Mouse (Mus musculus) telencephalon, adult 2 months (tissue): ENCODE measurements around the gene Lrrc66.
A peak's percentile ranks its signal among the peaks of the same experiment; 100 is the strongest.
"Not testable (repeated sequence)": the region's sequence is repeated elsewhere in the genome, so short reads cannot be mapped to it uniquely, and the experiment has no call there.

Source experiments
- DNase-seq: peaks from one replicate; pipeline ENCODE4 v3.0.0-alpha.2; 2011; ENCODE audit warnings: low read depth, low spot score

Gene Lrrc66

DNA sequence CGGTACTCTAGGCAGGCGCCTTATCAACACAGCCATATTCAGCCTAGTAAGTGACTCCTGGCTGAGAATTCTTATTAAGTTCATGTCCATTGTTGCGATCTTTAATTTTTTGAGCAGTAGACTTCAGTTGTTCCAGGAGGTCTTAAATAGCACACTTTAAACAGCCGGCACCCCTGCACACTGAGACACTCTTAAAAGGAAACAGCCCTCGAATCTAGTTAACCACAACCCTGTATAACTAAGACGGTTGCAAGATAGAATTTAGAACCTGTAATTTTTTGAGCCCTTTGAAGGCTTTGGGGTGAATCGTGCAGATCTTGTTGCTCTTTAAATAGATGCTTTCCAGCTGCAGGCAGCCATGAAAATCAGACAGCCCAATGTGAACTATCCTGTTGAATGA, 17.1 kb downstream of the Lrrc66 start:
- DNase-seq: no peak

DNA sequence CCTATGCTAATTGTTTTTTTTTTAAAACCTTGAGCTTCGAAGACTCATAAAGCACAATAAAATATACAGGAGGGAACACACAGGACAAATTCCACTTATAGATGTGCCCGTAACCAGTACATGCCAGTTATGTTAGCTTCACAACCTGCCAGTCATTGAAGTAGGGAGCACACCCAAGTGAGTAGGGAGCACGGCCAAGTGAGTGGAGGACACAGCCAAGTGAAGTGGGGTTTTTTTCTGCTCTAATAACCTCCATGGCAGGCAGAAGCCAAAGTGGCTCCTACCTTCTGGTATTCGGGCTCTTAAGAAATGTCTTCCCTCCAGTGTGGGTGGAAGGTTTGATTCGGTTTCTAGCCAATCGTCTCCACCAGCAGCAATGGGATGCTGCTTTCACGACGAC, 19.0 kb downstream of the Lrrc66 start:
- no peak for DNase-seq

DNA sequence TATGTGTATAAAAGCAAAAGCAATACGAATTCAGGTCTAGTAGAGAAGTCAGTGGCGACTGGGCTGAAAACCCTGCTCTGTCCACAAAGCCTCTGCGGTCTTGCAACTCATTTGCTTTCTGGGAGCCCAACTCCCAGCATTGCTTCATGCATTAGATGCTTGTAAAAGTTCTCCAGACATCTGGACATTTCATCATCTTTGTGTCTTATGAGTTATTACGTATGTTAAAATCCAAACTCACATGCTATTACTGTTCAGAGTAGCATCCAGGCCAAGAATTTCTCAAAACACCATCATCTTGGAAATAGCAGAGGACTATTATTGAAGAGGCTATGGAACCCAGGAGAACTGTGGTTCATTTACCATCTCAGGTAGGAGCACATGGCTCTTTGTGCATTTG, 21.3 kb downstream of the Lrrc66 start:
- DNase-seq: no peak

DNA sequence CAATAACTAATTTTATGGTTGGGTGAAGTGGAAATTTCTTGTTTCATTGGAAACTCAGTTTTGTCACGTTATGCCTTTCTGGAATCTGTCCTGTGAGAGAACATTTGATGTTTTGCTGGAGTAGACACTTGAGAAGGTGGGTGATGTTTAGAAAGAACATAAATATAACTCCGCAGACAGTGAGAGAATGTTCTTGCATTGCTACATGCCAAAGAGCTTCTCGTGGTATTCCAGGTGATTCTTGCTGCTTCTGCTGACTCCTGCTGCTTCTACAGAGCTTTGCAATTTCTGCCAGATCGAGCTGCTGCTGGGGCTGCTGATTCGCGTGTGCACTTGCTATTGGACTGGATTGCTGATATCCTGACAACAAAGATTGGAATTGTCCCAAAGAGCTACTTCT, 27.4 kb downstream of the Lrrc66 start:
- peak; percentile 79 for DNase-seq

DNA sequence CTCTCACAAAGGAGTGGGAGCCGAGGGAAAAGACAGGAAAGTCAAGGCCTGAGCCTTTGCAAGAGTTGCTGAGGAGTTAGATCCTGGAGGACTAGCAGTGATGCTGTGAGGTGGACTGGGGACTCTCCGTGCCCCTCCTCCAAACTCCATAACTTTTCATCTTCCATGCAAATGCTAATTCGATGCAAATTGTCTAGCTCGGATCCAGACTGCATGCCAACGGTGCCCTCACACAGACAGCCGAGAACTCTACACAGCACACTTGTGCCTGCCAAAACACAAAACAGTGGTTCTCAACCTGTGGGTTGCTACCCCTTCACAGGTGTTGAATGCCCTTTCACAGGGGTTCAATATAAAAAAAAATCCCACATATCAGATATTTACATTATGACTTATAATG, 27.8 kb downstream of the Lrrc66 start:
- DNase-seq: no peak

DNA sequence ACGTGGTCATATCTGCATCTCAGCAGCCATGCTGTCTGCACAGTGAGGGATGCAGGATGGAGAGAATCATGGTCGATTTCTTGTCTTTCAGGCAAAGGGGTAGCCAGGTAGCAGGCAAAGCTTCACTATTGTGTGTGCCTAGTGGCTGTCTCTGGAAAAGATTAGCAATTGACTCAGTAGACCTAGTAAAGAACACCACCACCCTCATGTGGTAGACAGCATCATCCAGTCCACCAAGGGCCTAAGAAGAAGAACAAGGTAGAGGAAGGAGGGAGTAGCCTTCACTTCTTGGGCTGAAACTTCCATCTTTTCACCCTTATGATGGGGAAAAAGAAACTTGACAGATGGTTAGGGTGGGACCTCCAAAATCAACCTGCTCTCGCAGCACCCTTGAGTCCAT, 29.5 kb downstream of the Lrrc66 start:
- no peak for DNase-seq

DNA sequence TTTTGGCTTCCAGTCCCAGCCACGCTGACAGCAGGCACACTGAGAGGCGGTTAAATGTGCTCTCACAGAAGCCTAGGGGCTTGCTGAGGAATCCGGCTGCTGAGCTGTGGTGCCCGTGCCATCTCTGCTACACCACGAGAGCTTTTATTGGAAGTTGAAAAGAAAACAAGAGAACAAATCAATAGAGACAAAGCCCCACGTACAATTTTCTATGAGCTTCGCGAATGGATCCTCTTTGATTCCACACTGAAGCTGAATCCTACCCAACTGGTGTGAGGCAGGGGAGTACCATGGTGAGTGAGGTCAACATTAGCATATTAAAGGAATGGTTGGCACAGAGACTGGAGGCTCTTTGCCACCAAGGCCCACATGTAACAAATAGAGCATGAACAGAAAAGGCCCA, 31.0 kb downstream of the Lrrc66 start:
- DNase-seq: no peak

DNA sequence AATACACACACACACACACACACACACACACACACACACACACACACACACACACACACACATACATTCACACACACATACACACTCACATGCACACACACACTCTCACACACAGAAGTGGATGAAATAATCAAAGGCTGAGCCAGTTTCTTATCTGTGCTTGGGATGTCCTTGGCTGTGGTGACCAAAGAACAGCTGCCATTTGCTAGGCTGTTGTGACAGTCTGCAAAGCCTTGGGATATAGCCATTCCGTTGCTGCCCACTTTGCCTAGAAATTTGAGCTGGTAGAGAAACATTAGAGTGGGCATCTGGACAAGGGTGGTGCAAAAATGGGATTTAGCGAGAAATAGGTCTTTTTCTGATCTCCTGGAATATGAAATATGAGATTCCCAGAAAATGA, 32.3 kb downstream of the Lrrc66 start:
- no peak for DNase-seq

DNA sequence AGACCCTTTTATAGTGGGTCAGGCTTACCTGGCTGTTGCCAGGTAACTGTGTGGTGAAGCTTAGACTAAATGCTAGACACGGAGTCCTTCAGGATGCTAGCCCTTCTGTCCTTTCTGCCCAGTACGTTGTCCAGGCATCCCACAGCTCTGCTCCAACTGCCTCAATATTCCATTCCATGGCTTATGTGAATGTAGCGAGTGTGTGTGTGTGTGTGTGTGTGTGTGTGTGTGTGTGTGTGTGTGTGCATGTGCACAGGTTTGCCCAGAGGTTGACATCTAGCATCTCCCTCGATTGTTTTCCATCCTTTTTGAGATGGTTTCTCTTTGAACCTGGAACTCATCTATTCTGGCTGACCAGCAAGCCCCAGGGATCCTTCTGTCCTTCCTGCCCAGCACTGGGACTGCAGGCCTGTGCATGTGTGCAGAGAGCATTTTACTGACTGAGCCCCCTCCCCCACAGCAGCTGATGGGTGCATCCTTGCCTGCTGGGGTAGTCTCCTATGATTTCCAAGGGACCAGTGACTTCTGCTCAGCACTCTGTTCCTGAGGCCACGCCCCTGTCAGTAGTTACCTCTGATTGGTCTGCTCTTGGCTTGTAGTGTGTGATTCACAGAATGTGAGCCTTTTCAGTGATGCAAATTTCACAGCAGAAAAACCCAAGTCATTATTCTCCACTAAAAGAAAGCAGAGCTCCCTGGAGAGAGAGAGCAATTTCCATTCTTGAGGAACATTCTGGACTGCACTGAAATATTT, 33.2 kb downstream of the Lrrc66 start:
- no peak for DNase-seq

DNA sequence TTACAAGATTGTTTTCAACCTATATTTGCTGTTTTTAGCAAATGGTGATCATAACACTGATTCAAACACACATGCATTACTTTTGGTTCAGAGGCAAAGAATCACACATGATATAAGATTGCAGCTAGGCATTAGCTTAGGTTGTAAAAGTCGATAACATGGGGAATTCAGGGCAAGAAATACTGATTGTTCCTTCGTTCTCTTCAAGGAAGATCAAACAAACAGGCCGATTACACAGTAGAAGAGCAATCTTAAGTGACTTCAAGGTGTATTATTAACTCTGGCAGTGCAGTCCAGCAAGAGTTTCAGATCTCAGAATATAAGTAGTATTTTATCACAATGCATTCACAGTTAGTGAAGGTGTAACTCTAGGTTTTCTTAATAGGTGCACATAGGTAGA, 45.2 kb downstream of the Lrrc66 start:
- no peak for DNase-seq

DNA sequence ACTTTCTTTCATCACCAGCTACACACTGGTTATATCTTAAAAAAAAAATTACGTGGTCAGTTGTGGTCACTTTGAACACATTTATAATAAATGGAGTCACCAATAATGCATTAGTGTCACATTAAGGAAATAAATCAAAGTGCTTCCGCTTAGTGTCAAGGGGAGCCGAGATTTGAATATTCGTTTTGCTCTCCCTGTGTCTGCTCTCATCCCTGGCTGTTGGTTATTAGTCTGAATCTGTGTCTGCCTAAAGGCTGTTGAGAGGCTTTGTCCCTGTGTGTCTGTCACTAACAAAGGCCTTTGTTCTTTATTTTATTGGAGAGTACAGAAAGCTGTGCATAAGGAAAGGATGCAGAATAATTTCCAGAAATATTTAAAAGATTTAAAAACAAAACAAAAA, 45.7 kb downstream of the Lrrc66 start:
- no peak for DNase-seq

DNA sequence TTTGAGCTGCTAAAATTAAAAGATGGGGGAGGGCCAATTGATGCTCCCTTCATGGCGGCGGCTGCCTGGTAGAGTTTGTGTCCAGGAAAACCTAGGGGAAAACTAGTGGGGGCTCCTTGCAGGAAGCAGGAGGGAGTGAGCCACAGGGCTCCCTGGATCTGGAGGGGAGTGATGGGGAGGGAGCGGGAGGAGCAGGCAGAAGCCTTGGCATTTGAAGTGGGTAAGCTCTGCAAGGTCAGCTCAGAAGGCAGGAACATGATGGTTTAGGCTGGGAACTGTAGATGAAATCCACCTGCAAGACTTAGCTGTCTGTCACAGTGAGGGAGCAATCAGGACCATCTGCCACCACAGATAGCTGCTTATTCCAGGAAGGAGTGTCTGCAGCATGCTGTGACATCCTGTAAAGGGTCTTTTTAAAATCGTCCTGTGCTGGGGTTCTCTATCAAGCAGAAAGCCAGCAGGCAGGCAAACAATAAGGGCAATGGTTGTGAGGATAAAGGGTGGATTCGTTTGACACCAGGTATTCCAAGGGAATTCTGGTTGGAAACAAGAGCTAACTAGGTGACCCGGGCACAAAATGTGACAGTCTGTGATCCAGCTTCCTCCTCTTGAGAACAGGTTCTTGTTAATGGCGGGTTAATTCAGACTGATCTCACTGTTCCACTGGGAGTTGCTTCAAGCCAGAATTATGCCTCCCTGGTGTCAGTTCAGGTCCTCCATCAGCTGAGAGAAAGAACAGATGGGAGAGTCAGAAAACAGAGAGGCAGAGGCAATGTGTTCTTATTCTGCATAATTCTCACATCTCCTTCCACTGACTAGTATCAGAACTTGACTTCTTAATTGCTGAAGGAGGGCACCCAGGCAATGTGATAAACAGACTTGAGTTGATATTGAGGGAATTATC, 46.9 kb downstream of the Lrrc66 start:
- no peak for DNase-seq

DNA sequence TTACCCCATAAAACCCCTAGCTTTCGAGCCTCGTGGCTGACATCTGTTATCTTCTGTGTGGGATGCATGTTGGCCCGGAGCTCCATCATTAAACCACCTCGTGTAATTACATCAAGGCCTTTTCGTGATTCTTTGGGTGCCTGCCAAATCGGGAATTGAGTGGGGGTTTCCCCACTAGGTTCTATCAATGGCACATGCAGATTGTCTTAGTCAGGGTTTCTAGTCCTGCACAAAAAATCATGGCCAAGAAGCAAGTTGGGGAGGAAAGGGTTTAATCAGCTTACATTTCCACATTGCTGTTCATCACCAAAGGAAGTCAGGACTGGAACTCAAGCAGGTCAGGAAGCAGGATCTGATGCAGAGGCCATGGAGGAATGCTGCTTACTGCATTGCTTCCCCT, 48.3 kb downstream of the Lrrc66 start:
- not testable (repeated sequence) for DNase-seq

DNA sequence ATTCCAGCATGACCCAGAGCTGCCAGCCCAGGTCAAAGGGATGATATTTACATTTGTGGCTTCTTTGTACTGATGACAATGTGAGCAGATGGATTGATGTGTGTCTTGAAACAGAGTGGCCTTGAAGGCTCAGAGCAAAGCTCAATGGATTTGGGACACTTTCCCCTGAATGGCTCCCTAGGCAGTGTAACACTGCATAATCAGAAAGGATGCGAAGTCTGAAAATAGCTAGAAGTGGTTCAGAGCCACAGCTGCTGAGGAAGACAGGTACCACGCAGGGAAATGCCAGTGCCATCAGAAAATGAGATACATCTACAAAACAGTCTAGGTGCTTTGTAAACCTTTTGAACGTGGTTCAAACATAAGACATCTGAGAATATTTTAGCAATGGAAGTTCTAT, 54.2 kb downstream of the Lrrc66 start:
- no peak for DNase-seq

DNA sequence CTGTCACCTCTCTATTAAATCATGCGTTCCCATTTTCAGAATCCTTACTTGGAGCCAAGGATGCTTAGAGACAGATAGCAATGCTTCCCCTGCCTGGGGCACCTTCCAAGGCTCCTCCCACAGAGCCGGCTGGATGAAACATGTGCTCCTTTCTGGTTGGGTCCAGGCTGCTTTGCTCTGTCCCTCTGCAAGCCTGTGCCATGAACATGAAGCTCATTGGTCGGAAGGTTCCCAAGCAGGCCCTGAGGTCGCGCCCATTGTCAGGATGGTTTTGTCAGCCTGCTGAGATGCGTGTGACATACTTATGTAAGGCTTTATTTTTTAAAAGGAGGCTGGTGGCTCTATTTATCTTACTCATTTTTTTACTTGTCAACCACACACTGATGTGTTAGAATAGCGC, 55.6 kb downstream of the Lrrc66 start:
- peak; percentile 65 for DNase-seq

DNA sequence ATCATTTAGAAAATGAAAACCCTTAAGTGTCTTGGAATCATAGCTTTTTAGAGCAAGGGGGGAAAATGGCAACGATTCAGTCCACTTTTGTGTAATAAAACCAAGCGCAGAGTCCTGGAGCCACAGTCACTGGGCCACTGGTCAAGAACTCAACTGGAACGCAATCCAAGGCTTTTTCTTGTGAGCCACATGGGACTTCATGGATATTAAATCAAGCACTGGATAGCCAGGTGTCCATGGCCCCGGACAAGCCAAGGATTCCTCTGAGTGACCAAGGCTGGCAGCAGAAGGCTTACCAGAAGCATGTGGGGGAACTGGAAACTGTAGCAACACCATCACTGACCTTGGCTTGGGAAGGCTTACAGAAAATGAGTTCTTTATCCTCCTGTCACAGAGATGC, 57.7 kb downstream of the Lrrc66 start:
- DNase-seq: no peak

DNA sequence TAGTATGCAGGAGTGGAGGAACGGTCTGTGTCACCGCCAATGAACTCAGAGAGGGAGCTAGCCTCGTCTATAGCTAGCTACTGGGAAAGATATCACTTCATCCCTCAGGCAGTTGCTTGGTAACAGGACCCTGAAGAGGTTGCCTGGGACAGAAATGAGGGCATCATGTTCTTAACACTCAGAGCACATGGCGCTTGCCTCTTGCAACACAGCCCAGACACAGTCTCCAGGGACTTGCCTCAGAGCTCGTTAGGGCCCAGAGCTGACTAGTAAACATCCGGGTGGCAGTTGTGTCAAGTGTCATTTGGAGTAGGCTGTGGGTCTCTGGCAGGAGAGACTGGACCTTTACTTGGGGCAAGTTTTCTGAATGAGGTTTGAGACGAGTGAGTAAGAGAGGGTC, 58.5 kb downstream of the Lrrc66 start:
- DNase-seq: no peak

DNA sequence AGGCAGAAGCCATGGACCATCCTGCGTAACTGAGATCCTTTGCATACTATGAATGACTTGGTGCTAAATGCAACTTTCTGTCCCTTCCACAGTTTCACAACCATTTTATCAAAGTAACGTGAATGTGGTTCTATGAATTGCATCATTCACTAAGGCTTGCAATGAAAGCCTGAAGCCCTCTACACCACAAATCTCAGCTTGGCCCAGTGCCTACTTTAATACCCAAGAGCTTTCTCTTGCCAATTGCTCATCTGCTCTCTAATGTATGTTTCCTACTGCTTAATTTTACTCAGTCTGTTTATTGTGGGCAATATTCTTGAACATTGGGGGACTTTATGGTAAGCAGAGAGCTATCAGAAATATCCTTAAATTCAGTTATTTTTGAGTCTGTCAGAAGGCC, 59.5 kb downstream of the Lrrc66 start:
- no peak for DNase-seq

DNA sequence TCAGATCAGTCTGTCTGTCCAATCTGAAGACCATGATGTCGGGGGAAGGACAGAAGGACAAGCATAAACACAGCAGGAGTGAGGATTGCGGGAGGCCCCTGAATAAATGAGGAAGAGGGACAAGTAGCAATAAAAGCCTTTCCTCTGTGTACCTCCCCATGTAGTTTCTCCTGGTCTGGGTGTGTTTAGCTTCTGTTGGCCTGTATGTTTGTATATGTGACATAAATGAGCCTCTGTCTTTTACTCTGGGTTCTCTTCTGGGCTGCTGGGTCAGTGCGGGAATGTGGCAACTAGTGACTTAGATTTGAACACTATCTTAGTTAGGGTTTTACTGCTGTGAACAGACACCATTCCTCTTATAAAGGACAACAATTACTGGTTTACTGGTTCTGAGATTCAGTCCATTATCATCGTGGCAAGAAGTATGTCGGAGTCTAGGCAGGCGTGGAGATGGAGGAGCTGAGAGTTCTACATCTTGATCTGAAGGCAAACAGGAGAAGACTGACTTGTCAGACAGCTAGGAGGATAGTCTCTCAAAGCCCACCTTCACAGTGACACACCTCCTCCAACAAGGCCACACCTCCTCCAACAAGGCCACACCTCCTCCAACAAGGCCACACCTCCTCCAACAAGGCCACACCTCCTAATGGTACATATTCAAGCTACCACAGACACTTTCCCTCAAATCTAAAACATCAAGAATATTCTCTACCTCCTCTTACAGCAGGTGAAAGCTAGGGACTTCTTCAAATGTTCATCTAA, 60.8 kb downstream of the Lrrc66 start:
- DNase-seq: no peak

DNA sequence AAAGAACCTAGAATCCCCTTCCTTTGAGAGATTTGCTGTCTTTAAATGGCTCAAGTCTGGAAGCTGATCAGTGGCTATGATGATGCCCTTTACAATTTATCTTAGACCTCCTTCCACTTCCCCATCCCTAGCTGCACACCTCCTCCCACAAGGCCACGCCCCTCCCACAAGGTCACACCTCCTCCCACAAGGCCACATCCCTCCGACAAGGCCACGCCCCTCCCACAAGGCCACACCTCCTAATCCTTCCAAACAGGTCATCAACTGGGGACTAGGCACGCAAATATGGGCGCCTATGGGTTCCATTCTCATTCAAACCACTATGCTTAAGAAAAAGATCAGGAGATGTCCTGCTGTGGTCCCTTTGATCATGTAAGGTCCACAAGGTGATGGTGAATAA, 63.1 kb downstream of the Lrrc66 start:
- DNase-seq: no peak

DNA sequence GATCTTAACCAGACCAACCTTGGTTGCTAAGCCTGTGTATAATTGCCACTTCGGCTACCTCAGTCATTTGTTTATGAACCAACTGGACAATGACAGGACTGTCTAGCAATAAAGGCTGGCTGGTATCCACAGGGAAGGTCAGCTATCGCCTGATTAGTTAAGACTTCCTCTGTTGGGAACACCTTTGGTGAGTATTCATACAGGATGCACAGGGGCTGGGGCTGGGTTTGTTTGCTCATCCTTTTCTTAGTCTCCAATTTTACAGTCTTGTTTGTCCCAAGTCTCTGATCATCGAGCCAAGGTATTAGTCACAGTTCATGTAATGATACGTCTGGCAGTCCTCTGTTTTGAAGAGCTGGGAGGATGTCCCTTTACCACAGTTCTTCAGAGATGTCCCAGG, 65.4 kb downstream of the Lrrc66 start:
- DNase-seq: no peak

DNA sequence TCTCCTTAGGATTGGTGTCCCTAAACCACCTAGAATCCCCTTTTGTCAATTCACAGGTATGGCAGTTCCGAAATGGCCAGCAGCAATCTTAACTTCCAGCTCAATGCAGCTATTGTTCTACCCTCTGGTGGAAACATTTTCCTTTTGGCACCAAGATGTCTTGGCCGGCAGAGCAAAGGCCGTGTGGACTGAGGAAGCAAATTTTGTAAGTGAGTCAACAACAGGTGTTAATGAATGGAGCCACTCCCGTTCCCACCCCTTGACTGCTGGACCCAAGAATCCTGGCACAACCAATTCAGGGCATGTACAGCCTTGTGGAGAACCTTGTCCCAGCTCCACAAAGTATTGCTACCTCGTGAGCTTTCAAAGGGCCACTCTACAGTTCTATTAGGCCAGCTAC, 66.2 kb downstream of the Lrrc66 start:
- no peak for DNase-seq
